Mouse (Mus musculus): Measurements from ENCODE around the gene Eps15. TPM values are rescaled to one million over a fixed set of nuclear protein-coding genes. Genes with fewer than 3 reads are reported as not detected.
A peak's percentile ranks its signal among the peaks of the same experiment; 100 is the strongest.

Gene Eps15
- polyA plus RNA-seq, 1 experiment from 2014 or later, result 38.3 TPM

DNA sequence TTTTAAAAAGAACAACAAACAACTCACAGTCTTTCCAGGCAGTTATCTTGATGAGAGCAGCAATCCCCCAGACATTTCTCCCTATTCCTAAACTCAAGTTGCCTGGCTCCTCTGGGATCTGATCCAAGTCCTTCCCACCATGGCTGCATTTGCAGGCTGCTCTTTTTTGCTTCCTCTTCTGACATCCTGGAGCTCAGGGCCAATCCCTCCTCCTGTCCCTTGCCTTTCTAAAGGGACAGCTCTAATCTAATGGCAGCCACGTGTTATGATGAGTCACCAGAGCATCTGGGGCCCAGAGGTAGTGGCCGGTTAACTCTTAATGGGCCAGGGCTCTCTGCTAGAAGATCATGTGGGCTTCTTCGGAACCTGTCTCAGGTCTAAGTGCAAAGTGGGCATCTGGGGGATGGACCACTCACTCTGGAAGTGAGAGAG, 126.0 kb downstream of the Eps15 start:
- no peaks in the 10 kb centered on the region for H3K9me3 ChIP-seq (replicated peaks)
- H3K4me3 ChIP-seq, result peak overlapping the region; percentile 64
- H3K9ac ChIP-seq, result 0 out of 2 replicates have a peak overlapping the region, but pooled peaks have one; percentile 80
- H3K4me1 ChIP-seq, result peaks cover 16% of the 10 kb centered on the region
- 0 out of 2 replicates have a peak overlapping the region, but pooled peaks have one; percentile 25 for H3K27ac ChIP-seq
- H3K4me2 ChIP-seq, result peak overlapping the region; percentile 100
- ATAC-seq, result peak; percentile 61
- no peaks in the 10 kb centered on the region for H3K36me3 ChIP-seq (ENCODE audit: poor library complexity, severe bottlenecking)
- H3K27me3 ChIP-seq, result peaks cover 10% of the 10 kb centered on the region; the same call in 1 of the 2 replicates
- 11% methylated on average over 3 of the region's 3 CpGs for WGBS

GRCm38 (mm10) chr4:109406486-109407175, 126.6 kb downstream of the Eps15 start, which contains the start of gene Ttc39a:
Ttc39a (plus strand) TSS chr4:109406623.
- Histone ChIP-seq H3K27ac (0 out of 2 replicates have a peak within 1 kb of the TSS, but pooled peaks have one; percentile 25), H3K4me1 (peaks cover 16% of the 10 kb centered on the region), H3K9ac (peak within 1 kb of the TSS; percentile 80), H3K36me3 (ENCODE audit: poor library complexity, severe bottlenecking) (no peaks in the 10 kb centered on the region), H3K9me3 (replicated peaks) (no peaks in the 10 kb centered on the region), H3K27me3 (peaks cover 10% of the 10 kb centered on the region; the same call in 1 of the 2 replicates), H3K4me3 (peak within 1 kb of the TSS; percentile 64), H3K4me2 (peak within 1 kb of the TSS; percentile 100)
- peak; percentile 65 for ATAC-seq
- under 1% methylated on average over 54 of the region's 56 CpGs for WGBS

DNA sequence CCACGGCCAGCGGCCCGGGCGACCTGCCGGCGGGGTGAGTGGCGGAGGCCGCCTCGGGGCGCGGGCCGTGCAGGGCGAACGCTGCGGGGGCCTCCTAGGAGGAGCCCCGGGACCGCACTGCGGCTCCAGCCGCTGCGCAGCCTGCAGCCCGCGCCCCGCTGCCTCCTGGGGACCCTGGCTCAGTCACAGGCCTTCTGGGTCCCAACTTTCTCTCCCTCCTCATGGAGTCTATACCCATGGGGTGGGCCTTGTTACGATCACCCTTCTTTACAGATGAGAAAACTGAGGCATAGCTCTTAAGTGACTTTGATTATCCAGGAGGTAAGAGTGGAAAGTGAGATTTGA, 127.1 kb downstream of the Eps15 start:
- 4% methylated on average over 13 of the region's 24 CpGs for WGBS
- peaks cover 10% of the 10 kb centered on the region; the same call in 1 of the 2 replicates for H3K27me3 ChIP-seq
- H3K27ac ChIP-seq, result no peak overlapping the region
- H3K4me3 ChIP-seq, result peak overlapping the region; percentile 64
- peak; percentile 34 for ATAC-seq
- H3K9me3 ChIP-seq (replicated peaks), result no peaks in the 10 kb centered on the region
- peak overlapping the region; percentile 100 for H3K4me2 ChIP-seq
- peaks cover 16% of the 10 kb centered on the region for H3K4me1 ChIP-seq
- H3K36me3 ChIP-seq (ENCODE audit: poor library complexity, severe bottlenecking), result no peaks in the 10 kb centered on the region
- peak overlapping the region; percentile 80 for H3K9ac ChIP-seq

DNA sequence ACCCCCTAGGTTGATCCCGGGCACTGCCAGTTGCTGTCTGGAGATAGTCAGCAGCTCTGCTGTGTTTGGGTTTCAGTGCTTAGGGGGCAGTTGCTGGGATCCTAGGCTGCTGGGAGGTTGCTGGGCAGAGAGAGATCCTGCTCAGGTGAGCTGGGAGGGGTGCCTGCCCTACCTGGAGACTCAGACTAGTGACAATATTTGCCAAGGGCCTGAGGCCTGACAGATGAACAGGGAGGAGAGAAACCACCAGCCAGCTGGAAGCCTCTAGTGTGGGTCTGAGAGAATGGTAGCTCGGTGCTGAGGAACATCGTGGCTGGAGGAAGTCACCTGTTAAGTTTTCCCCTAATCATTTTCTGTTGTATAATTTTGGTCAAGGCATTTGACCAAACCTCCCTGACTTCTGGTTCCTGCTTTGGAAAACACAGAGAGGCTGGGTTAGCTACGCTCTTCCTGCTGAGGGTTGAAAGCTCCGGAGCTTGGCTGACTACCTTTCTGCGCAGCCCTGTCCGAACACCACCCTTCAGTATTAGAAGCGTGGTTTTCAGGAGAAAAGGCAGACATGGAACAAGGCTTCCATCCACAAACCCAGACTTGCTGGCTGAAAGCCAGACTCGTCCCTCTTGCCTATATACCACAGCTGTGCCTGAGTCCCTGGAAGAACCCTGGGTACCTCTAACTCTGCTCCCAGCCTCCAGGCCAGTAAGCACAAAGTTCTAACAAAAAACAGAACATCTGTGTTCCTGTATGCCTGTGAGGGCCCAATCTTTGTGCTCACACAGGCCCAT, 127.8 kb downstream of the Eps15 start:
- Histone ChIP-seq H3K4me3 (no peak overlapping the region), H3K4me1 (peaks cover 16% of the 10 kb centered on the region), H3K27ac (no peak overlapping the region), H3K36me3 (ENCODE audit: poor library complexity, severe bottlenecking) (no peaks in the 10 kb centered on the region), H3K27me3 (peaks cover 10% of the 10 kb centered on the region; the same call in 1 of the 2 replicates), H3K9ac (no peak overlapping the region), H3K4me2 (peak overlapping the region; percentile 100; the same call in 1 of the 2 replicates), H3K9me3 (replicated peaks) (no peaks in the 10 kb centered on the region)
- ATAC-seq, result no peak
- 84% methylated on average over 9 of the region's 9 CpGs for WGBS

DNA sequence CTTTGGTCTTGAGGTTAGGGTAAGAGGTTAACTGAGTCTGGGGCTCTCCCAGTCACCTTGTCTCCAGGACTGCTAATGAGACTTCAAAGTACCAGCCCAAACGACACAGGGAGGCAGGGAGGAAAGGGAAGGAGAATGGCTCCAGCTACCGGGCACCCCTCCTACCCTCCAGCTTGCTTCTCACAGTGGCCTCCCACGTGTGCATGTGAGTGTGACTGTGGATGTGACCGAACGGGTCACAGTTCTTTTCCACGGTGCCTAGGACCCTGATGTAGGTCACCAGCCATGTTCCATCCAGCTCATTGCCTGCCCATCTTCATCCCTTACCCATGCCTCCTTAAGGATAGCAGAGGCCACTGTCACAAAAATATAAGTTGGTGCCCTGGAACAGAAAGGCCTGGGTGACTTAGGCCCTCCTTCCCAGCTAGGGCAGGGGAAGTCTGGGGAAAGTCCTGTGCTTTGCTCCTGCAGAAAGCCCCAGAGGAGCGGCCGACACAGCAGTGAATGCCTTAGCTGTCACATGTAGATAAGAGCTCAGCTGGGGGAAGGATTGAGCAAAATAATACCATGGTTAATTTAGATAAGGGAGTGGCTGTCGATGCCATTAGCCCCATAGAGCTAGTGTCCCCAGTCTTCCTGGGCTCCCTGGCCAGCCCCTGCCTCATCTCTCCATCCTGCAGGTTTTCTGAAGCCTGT, 130.8 kb downstream of the Eps15 start:
- H3K4me2 ChIP-seq, result no peak overlapping the region
- H3K36me3 ChIP-seq (ENCODE audit: poor library complexity, severe bottlenecking), result no peaks in the 10 kb centered on the region
- no peak overlapping the region for H3K4me3 ChIP-seq
- H3K27ac ChIP-seq, result no peak overlapping the region
- ATAC-seq, result no peak
- WGBS, result 71% methylated on average over 9 of the region's 9 CpGs
- peaks cover 10% of the 10 kb centered on the region; the same call in 1 of the 2 replicates for H3K27me3 ChIP-seq
- peaks cover 12% of the 10 kb centered on the region for H3K4me1 ChIP-seq
- H3K9me3 ChIP-seq (replicated peaks), result no peaks in the 10 kb centered on the region
- H3K9ac ChIP-seq, result no peak overlapping the region

- H3K36me3 ChIP-seq (ENCODE audit: poor library complexity, severe bottlenecking), result no peaks in the 10 kb centered on the region
- no peaks in the 10 kb centered on the region for H3K9me3 ChIP-seq (replicated peaks)
- no peak for ATAC-seq
- peaks cover 6% of the 10 kb centered on the region; the same call in 1 of the 2 replicates for H3K4me1 ChIP-seq
- no peak overlapping the region for H3K27ac ChIP-seq
- H3K4me2 ChIP-seq, result no peak overlapping the region
- H3K4me3 ChIP-seq, result no peak overlapping the region
- peaks cover 10% of the 10 kb centered on the region; the same call in 1 of the 2 replicates for H3K27me3 ChIP-seq
- 81% methylated on average over 6 of the region's 6 CpGs for WGBS
- no peak overlapping the region for H3K9ac ChIP-seq
Measured at GRCm38 (mm10) chr4:109411377-109411967, 131.4 kb downstream of the Eps15 start.

- Histone ChIP-seq H3K9ac (no peak overlapping the region), H3K4me3 (no peak overlapping the region), H3K36me3 (ENCODE audit: poor library complexity, severe bottlenecking) (no peaks in the 10 kb centered on the region), H3K4me2 (no peak overlapping the region), H3K9me3 (replicated peaks) (no peaks in the 10 kb centered on the region), H3K27me3 (peaks cover 10% of the 10 kb centered on the region; the same call in 1 of the 2 replicates), H3K4me1 (peaks cover 2% of the 10 kb centered on the region; the same call in 1 of the 2 replicates), H3K27ac (no peak overlapping the region)
- WGBS, result 88% methylated on average over 5 of the region's 5 CpGs
- no peak for ATAC-seq
Measured at GRCm38 (mm10) chr4:109412233-109412632, 132.2 kb downstream of the Eps15 start.

DNA sequence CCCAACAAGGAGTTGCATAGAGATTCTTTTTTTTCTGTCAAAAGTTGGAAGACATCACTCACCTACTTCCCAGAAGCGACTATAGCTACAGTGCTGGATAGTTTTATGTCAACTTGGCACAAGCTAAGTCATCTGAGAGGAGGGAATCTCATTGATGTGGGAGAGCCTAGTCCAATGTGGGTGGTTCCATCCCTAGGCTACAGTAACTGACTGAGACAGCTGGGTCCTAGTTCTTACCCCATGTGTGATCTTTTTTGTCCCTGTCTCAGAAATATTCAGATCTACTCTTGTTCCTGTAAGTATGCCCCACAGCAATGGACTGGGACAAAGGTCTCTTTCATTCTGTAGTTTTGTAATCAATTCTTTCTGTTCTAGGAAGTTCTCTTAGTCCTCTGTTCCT, 137.9 kb downstream of the Eps15 start:
- Histone ChIP-seq H3K4me3 (no peak overlapping the region), H3K36me3 (ENCODE audit: poor library complexity, severe bottlenecking) (no peaks in the 10 kb centered on the region), H3K27ac (no peak overlapping the region), H3K27me3 (no peaks in the 10 kb centered on the region), H3K9me3 (replicated peaks) (no peaks in the 10 kb centered on the region), H3K9ac (no peak overlapping the region), H3K4me1 (no peaks in the 10 kb centered on the region; the same call in 1 of the 2 replicates), H3K4me2 (no peak overlapping the region)
- 92% methylated on average over 1 of the region's 1 CpGs for WGBS
- ATAC-seq, result no peak

GRCm38 (mm10) chr4:109419017-109419416, 138.9 kb downstream of the Eps15 start:
- H3K4me3 ChIP-seq, result no peak overlapping the region
- 22% methylated on average over 3 of the region's 3 CpGs for WGBS
- no peak for ATAC-seq

DNA sequence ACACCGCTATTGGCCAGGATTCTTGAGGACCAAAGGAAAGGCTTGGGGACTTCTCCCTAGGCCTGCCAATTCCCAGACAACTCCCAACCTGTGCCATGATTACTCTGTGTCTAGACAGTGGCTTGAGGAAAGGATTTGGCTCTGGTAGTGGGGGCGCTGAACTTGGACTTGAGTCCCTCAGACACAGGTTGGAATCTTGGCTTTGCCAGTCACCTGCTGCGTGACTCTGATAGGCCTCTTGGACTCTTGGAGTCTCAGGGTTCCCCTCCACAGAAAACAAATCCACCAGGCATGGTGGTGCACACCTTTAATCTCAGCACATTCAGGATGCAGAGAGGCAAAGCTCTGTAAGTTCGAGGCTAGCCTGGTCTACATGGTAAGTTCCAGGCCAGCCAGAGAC, 139.5 kb downstream of the Eps15 start:
- H3K4me2 ChIP-seq, result no peak overlapping the region
- no peak overlapping the region for H3K4me3 ChIP-seq
- 84% methylated on average over 4 of the region's 4 CpGs for WGBS
- no peaks in the 10 kb centered on the region for H3K27me3 ChIP-seq
- no peaks in the 10 kb centered on the region for H3K9me3 ChIP-seq (replicated peaks)
- no peak overlapping the region for H3K27ac ChIP-seq
- H3K9ac ChIP-seq, result no peak overlapping the region
- no peaks in the 10 kb centered on the region; the same call in 1 of the 2 replicates for H3K4me1 ChIP-seq
- no peaks in the 10 kb centered on the region for H3K36me3 ChIP-seq (ENCODE audit: poor library complexity, severe bottlenecking)
- no peak for ATAC-seq

More at GRCm38 (mm10) chr4:109419017-109419416, 138.9 kb downstream of the Eps15 start:
- Histone ChIP-seq H3K9me3 (replicated peaks) (no peaks in the 10 kb centered on the region), H3K9ac (no peak overlapping the region), H3K4me1 (no peaks in the 10 kb centered on the region; the same call in 1 of the 2 replicates), H3K27me3 (no peaks in the 10 kb centered on the region), H3K36me3 (ENCODE audit: poor library complexity, severe bottlenecking) (no peaks in the 10 kb centered on the region), H3K27ac (no peak overlapping the region), H3K4me2 (no peak overlapping the region)

GRCm38 (mm10) chr4:109420138-109420795, 140.2 kb downstream of the Eps15 start:
- WGBS, result 76% methylated on average over 8 of the region's 8 CpGs
- Histone ChIP-seq H3K9me3 (replicated peaks) (no peaks in the 10 kb centered on the region), H3K9ac (no peak overlapping the region), H3K4me1 (no peaks in the 10 kb centered on the region; the same call in 1 of the 2 replicates), H3K36me3 (ENCODE audit: poor library complexity, severe bottlenecking) (no peaks in the 10 kb centered on the region), H3K27ac (no peak overlapping the region), H3K27me3 (no peaks in the 10 kb centered on the region), H3K4me3 (no peak overlapping the region), H3K4me2 (no peak overlapping the region)
- no peak for ATAC-seq

Measured in forebrain, embryonic 13.5 days (tissue).